Mouse (Mus musculus) E14TG2a.4 (cell line): ENCODE measurements around the gene Eif3l.
A peak's percentile ranks its signal among the peaks of the same experiment; 100 is the strongest.

Experiments used
- H3K27me3 ChIP-seq: 2 replicates; pipeline ENCODE4 v1.6.1; 2014; ENCODE audit warnings: low read length, control low read depth; ENCODE audit not compliant: insufficient read depth
- H3K36me3 ChIP-seq: 2 replicates; pipeline ENCODE4 v1.6.1; 2014; ENCODE audit warnings: low read length, control low read depth; ENCODE audit not compliant: insufficient read depth
- H3K4me1 ChIP-seq: replicated peaks from 2 replicates; pipeline ENCODE4 v1.6.1; 2014; ENCODE audit warnings: low read depth, low read length, control low read depth
- H3K4me3 ChIP-seq: replicated peaks from 2 replicates; pipeline ENCODE4 v1.5.1; 2014; ENCODE audit warnings: mild to moderate bottlenecking, low read length
- H3K9me3 ChIP-seq: 2 replicates; pipeline ENCODE4 v1.6.1; 2014; ENCODE audit warnings: low read length, control low read depth
- CTCF ChIP-seq: conservative IDR thresholded peaks from 2 replicates; pipeline ENCODE4 v1.5.1; 2014; ENCODE audit warnings: low read length
- NANOG ChIP-seq: IDR thresholded peaks from 2 replicates; pipeline ENCODE4 v1.6.1; 2014; ENCODE audit warnings: borderline replicate concordance, low read length, mixed read lengths
- POU5F1 ChIP-seq: IDR thresholded peaks from 2 replicates; pipeline ENCODE4 v1.6.1; 2014; ENCODE audit warnings: low read length, borderline replicate concordance

Eif3l gene

DNA sequence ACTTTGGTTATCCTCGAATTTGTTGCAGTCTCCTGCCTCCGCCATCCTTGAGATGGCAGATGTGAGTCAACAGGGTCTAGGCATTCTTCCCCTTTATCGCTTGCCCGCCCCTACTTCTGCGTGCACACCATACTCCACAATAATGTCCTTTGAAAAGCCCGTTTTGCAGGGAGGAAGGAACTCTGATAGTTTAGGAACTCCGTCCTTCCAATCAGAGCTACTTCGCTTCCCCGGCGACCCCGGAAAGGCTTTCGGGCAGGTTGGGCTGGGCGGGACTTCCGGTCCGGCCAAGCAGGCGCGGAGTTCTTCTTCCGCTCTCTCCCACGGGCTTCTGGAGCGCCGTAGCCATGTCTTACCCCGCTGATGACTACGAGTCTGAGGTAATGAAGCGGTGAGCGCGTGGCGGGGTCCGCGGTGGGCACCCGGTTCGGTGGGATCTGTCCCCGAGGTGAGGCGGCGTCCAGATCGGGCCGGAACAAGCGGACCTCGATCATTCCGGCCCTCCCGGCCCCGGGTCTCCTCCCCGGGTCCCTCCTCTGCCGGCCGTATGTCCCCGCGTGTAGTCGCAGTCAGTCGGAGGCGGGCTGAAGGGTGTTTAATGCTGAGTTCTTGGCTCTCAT lies at the start of gene Eif3l:
Gene Eif3l, plus strand, starts transcription at position 267 of the 620 bp plus-strand sequence.
- Histone ChIP-seq H3K27me3 (no peaks in the 10 kb centered on the region), H3K36me3 (peaks cover 43% of the 10 kb centered on the region), H3K4me3 (peak within 1 kb of the TSS; percentile 100), H3K4me1 (peaks cover 74% of the 10 kb centered on the region), H3K9me3 (no peaks in the 10 kb centered on the region)
- TF ChIP-seq POU5F1 (no peak), CTCF (no peak), NANOG (no peak)

GRCm38 (mm10) chr15:79025687-79026308 lies 49.2 kb upstream of the Eif3l start:
- Histone ChIP-seq H3K36me3 (no peaks in the 10 kb centered on the region), H3K4me1 (peaks cover 58% of the 10 kb centered on the region), H3K4me3 (no peak overlapping the region), H3K9me3 (no peaks in the 10 kb centered on the region), H3K27me3 (peaks cover 72% of the 10 kb centered on the region)
- no peak for TF ChIP-seq POU5F1
- TF ChIP-seq NANOG = no peak
- TF ChIP-seq CTCF = no peak

GRCm38 (mm10) chr15:79026511-79027290 lies 48.3 kb upstream of the Eif3l start:
- Histone ChIP-seq H3K4me1 (peaks cover 67% of the 10 kb centered on the region), H3K9me3 (no peaks in the 10 kb centered on the region), H3K4me3 (peak overlapping the region; percentile 80), H3K27me3 (peaks cover 72% of the 10 kb centered on the region), H3K36me3 (no peaks in the 10 kb centered on the region)
- TF ChIP-seq CTCF (no peak), NANOG (no peak), POU5F1 (no peak)

GRCm38 (mm10) chr15:79027291-79028205 lies 47.4 kb upstream of the Eif3l start:
- Histone ChIP-seq H3K4me3 (peak overlapping the region; percentile 80), H3K27me3 (peaks cover 68% of the 10 kb centered on the region), H3K9me3 (no peaks in the 10 kb centered on the region), H3K36me3 (no peaks in the 10 kb centered on the region; the same call in 1 of the 2 replicates), H3K4me1 (peaks cover 62% of the 10 kb centered on the region)
- TF ChIP-seq NANOG (no peak), POU5F1 (no peak), CTCF (no peak)

GRCm38 (mm10) chr15:79028237-79028738 lies 46.7 kb upstream of the Eif3l start, which contains the start of gene H1f0:
H1f0 (plus strand) TSS chr15:79028450.
- Histone ChIP-seq H3K4me3 (peak within 1 kb of the TSS; percentile 80), H3K4me1 (peaks cover 57% of the 10 kb centered on the region), H3K9me3 (no peaks in the 10 kb centered on the region), H3K27me3 (peaks cover 62% of the 10 kb centered on the region), H3K36me3 (no peaks in the 10 kb centered on the region; the same call in 1 of the 2 replicates)
- TF ChIP-seq CTCF (no peak), NANOG (no peak), POU5F1 (no peak)

DNA sequence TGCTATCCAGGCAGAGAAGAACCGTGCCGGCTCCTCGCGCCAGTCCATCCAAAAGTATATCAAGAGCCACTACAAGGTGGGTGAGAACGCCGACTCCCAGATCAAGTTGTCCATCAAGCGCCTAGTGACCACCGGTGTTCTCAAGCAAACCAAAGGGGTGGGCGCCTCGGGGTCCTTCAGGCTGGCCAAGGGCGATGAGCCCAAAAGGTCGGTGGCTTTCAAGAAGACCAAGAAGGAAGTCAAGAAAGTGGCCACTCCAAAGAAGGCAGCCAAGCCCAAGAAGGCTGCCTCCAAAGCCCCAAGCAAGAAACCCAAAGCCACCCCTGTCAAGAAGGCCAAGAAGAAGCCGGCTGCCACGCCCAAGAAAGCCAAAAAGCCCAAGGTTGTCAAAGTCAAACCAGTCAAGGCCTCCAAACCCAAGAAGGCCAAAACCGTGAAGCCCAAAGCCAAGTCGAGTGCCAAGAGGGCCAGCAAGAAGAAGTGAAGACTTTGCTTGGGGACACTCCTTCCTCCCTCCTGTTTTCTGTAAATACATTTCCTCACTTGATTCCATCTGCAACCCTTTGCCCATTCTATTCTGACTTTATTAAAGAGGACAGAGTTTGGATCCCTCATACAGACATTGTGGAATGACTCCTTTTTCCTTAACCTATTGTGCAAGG lies 46.0 kb upstream of the Eif3l start:
- H3K36me3 ChIP-seq = peaks cover 4% of the 10 kb centered on the region
- peak overlapping the region; percentile 80 for H3K4me3 ChIP-seq
- H3K27me3 ChIP-seq = peaks cover 56% of the 10 kb centered on the region
- H3K9me3 ChIP-seq = no peaks in the 10 kb centered on the region
- TF ChIP-seq NANOG (no peak), CTCF (no peak), POU5F1 (no peak)
- peaks cover 57% of the 10 kb centered on the region for H3K4me1 ChIP-seq

DNA sequence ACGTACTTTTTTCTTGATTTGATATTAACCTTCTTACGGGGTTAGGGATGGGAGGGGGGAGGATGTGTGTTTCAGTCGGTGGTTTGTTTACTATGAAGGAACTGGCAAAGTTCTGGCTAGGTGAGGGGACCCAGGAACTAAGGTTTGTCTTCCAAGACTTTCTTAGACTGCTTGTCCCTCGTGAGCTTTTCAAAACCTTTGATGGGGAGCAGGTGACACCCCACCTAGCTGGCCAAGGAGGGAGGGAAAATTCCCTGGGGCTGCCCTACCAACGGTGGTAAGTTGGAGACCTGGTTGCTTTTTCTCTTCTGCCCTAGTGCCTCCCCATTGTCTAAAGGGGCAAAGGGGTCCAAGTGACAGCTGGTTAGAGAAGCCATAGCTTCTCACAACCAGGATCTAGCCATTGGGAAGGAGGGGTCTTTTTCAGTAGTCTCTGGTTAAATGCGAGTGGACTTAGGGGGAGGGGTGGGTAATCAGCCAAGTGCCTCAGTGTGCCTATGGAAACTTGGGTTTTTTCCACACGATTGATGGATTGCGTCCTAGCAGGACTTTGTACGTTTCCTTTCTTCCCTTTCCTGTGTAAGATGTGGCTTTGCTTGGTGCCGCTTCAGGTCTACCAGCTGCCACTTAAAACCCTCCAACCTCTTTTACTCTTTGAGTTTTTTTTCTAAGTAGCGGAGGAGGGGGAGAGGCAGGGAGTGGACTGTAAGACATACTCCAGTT lies 45.3 kb upstream of the Eif3l start:
- Histone ChIP-seq H3K27me3 (peaks cover 50% of the 10 kb centered on the region), H3K36me3 (peaks cover 11% of the 10 kb centered on the region), H3K9me3 (no peaks in the 10 kb centered on the region), H3K4me3 (peak overlapping the region; percentile 93; the same call in 1 of the 2 replicates), H3K4me1 (peaks cover 57% of the 10 kb centered on the region)
- TF ChIP-seq POU5F1 (no peak), CTCF (no peak), NANOG (no peak)
